Mouse (Mus musculus) liver, adult 2 months (tissue): ENCODE data around the gene Mcoln1. TPM values are rescaled to one million over a fixed set of nuclear protein-coding genes. Genes with fewer than 3 reads are reported as not detected.
A peak's percentile ranks its signal among the peaks of the same experiment; 100 is the strongest.

Source experiments
- DNase-seq: peaks from one replicate; pipeline ENCODE4 v3.0.0-alpha.2; 2011; ENCODE audit warnings: low read depth, low spot score; ENCODE audit errors: extremely low read depth
- H3K27ac ChIP-seq: fragments of 200-500 bp; replicated peaks from 2 replicates; pipeline ENCODE4 v1.5.1; 2012; ENCODE audit warnings: low read depth, mild to moderate bottlenecking, control low read depth, inconsistent platforms, low read length; ENCODE audit not compliant: insufficient read depth
- H3K27me3 ChIP-seq: fragments of 200-500 bp; 2 replicates; pipeline ENCODE4 v1.6.1; 2012; ENCODE audit warnings: mild to moderate bottlenecking, moderate library complexity, low read length, inconsistent platforms; ENCODE audit not compliant: control insufficient read depth, insufficient read depth
- H3K36me3 ChIP-seq: fragments of 200-500 bp; 2 replicates; pipeline ENCODE4 v1.6.1; 2012; ENCODE audit warnings: low read length, inconsistent platforms; ENCODE audit not compliant: control insufficient read depth, insufficient read depth
- H3K4me1 ChIP-seq: fragments of 200-500 bp; 2 replicates; pipeline ENCODE4 v1.6.1; 2011; ENCODE audit warnings: low read length; ENCODE audit not compliant: control insufficient read depth, insufficient read depth
- H3K4me3 ChIP-seq: fragments of 200-500 bp; 2 replicates; pipeline ENCODE4 v1.5.1; 2011; ENCODE audit warnings: low read depth, mild to moderate bottlenecking, control low read depth, low read length, moderate library complexity; ENCODE audit not compliant: insufficient read depth
- H3K79me2 ChIP-seq: fragments of 200-500 bp; 2 replicates; pipeline ENCODE4 v1.6.1; 2012; ENCODE audit warnings: inconsistent platforms, mild to moderate bottlenecking, low read length, moderate library complexity; ENCODE audit not compliant: control insufficient read depth, insufficient read depth
- H3K9ac ChIP-seq: fragments of 200-500 bp; 2 replicates; pipeline ENCODE4 v1.6.1; 2012; ENCODE audit warnings: low read depth, mild to moderate bottlenecking, control low read depth, inconsistent platforms, low read length
- CTCF ChIP-seq: fragments of 200-500 bp; IDR thresholded peaks from 2 replicates; pipeline ENCODE4 v1.5.1; 2011; ENCODE audit warnings: low read depth, low read length, control low read depth
- POLR2A ChIP-seq: fragments of 200-500 bp; IDR thresholded peaks from 2 replicates; pipeline ENCODE4 v1.6.1; 2011; ENCODE audit warnings: low read length, control low read depth; ENCODE audit not compliant: insufficient read depth; ENCODE audit errors: extremely low read depth
- WGBS: fragments of 180-500 bp; shearing (Covaris S2); methylation state at CpG from one replicate; pipeline ENCODE4 v1.1.7; 2018; 5-methylcytosine and 5-hydroxymethylcytosine counted together
- polyA plus RNA-seq: library from polyadenylated mRNA; depleted of rRNA; stranded (reverse); fragments of >200 nt; gene quantifications from 2 replicates; pipeline ENCODE4 v1.2.3, GENCODE M21; 2012; rRNA removed
- total RNA-seq: library from RNA; depleted of rRNA; stranded (reverse); fragments of >200 nt; gene quantifications from 2 replicates; pipeline ENCODE4 v1.2.3, GENCODE M21; 2014; rRNA removed

Gene Mcoln1
- total RNA-seq (38.1 and 44.2 TPM in 2 replicates), polyA plus RNA-seq (210 and 227 TPM in 2 replicates)

GRCm38 (mm10) chr8:3500235-3501090 is at the start of gene Mcoln1:
TSS of gene Mcoln1 (plus strand) at chr8:3500457.
- TF ChIP-seq POLR2A = peak; percentile 70
- TF ChIP-seq CTCF = no peak
- peak within 1 kb of the TSS; percentile 86 for H3K9ac ChIP-seq
- peaks cover 9% of the 10 kb centered on the region for H3K4me1 ChIP-seq
- peaks cover 5% of the 10 kb centered on the region; the same call in 1 of the 2 replicates for H3K79me2 ChIP-seq
- no peaks in the 10 kb centered on the region for H3K27me3 ChIP-seq
- DNase-seq = peak; percentile 91
- H3K36me3 ChIP-seq = no peaks in the 10 kb centered on the region
- WGBS = under 1% methylated on average over 70 of the region's 70 CpGs
- H3K4me3 ChIP-seq = peak within 1 kb of the TSS; percentile 76
- peak within 1 kb of the TSS; percentile 92 for H3K27ac ChIP-seq

- Histone ChIP-seq H3K4me1 (no peaks in the 10 kb centered on the region), H3K27me3 (no peaks in the 10 kb centered on the region), H3K4me3 (no peak overlapping the region), H3K36me3 (peaks cover 16% of the 10 kb centered on the region), H3K9ac (no peak overlapping the region), H3K79me2 (no peaks in the 10 kb centered on the region), H3K27ac (no peak overlapping the region)
- WGBS = 22% methylated on average over 5 of the region's 5 CpGs
- DNase-seq = peak; percentile 46
- TF ChIP-seq CTCF = peak; percentile 96
- no peak for TF ChIP-seq POLR2A
These were observed 49.6 kb upstream of the Mcoln1 start for GRCm38 (mm10) chr8:3450670-3451069.

DNA sequence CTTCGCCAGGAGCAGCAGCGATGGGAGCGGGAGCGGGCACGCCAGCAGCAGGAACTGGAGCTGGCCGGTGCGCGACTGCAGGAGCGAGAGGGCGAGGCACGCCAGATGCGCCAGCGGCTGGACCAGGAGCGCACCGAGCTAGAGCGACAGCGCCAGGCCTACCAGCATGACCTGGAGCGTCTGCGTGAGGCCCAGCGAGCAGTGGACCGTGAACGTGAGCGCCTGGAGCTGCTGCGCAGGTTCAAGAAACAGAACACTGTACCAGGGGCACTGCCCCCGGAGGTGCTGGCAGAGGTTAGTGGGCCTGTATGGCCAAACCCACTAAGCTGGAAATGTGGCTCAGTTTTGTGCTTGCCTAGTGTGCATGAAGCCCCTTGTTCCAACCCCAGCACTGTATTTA is 48.3 kb upstream of the Mcoln1 start:
- H3K9ac ChIP-seq = no peak overlapping the region
- H3K27me3 ChIP-seq = no peaks in the 10 kb centered on the region
- WGBS = 98% methylated on average over 25 of the region's 25 CpGs
- no peaks in the 10 kb centered on the region for H3K79me2 ChIP-seq
- no peak overlapping the region for H3K27ac ChIP-seq
- no peaks in the 10 kb centered on the region for H3K4me1 ChIP-seq
- H3K36me3 ChIP-seq = peaks cover 22% of the 10 kb centered on the region
- TF ChIP-seq CTCF (no peak), POLR2A (no peak)
- no peak overlapping the region for H3K4me3 ChIP-seq
- no peak for DNase-seq

GRCm38 (mm10) chr8:3463248-3463647 is 37.0 kb upstream of the Mcoln1 start:
- Histone ChIP-seq H3K27ac (peak overlapping the region; percentile 78), H3K9ac (no peak overlapping the region), H3K27me3 (no peaks in the 10 kb centered on the region), H3K36me3 (peaks cover 14% of the 10 kb centered on the region; the same call in 1 of the 2 replicates), H3K4me1 (peaks cover 34% of the 10 kb centered on the region), H3K4me3 (no peak overlapping the region), H3K79me2 (peaks cover 4% of the 10 kb centered on the region; the same call in 1 of the 2 replicates)
- DNase-seq = peak; percentile 97
- TF ChIP-seq POLR2A = no peak
- TF ChIP-seq CTCF = no peak
- WGBS = 21% methylated on average over 2 of the region's 2 CpGs

- Histone ChIP-seq H3K79me2 (peaks cover 4% of the 10 kb centered on the region; the same call in 1 of the 2 replicates), H3K36me3 (peaks cover 14% of the 10 kb centered on the region; the same call in 1 of the 2 replicates), H3K27me3 (no peaks in the 10 kb centered on the region), H3K9ac (peak overlapping the region; percentile 19), H3K4me1 (peaks cover 39% of the 10 kb centered on the region), H3K27ac (peak overlapping the region; percentile 78), H3K4me3 (no peak overlapping the region)
- WGBS = 46% methylated on average over 5 of the region's 5 CpGs
- TF ChIP-seq POLR2A (no peak), CTCF (peak; percentile 69)
- DNase-seq = peak; percentile 76
These were observed 35.9 kb upstream of the Mcoln1 start for GRCm38 (mm10) chr8:3464309-3464708.
